Mouse (Mus musculus) stomach, embryonic 14.5 days (tissue): ENCODE data around the gene Rock2. TPM values are rescaled to one million over a fixed set of nuclear protein-coding genes. Genes with fewer than 3 reads are reported as not detected.

Source experiments
- ATAC-seq: fragments of 200-750 bp; cut with Nextera tagmentation; 2 replicates; pipeline ENCODE4 v1.8.0; 2017; ENCODE audit warnings: low read depth, moderate TSS enrichment; ENCODE audit not compliant: insufficient number of reproducible peaks, insufficient read depth, low FRiP score
- H3K27ac ChIP-seq: fragments of 300-500 bp; sonication (generic); 2 replicates; pipeline ENCODE4 v1.5.1; 2014; ENCODE audit warnings: mild to moderate bottlenecking, low read length, moderate library complexity, mixed read lengths
- H3K27me3 ChIP-seq: fragments of 300-500 bp; sonication (generic); 2 replicates; pipeline ENCODE4 v1.6.1; 2014; ENCODE audit warnings: low read length, control low read depth, mixed read lengths; ENCODE audit not compliant: control insufficient read depth, insufficient read depth
- H3K36me3 ChIP-seq: fragments of 300-500 bp; sonication (generic); 2 replicates; pipeline ENCODE4 v1.6.1; 2014; ENCODE audit warnings: mild to moderate bottlenecking, control low read depth, low read length, moderate library complexity, mixed read lengths; ENCODE audit not compliant: control insufficient read depth, insufficient read depth
- H3K4me1 ChIP-seq: fragments of 300-500 bp; sonication (generic); 2 replicates; pipeline ENCODE4 v1.6.1; 2014; ENCODE audit warnings: low read length, control low read depth, mixed read lengths; ENCODE audit not compliant: control insufficient read depth, insufficient read depth
- H3K4me2 ChIP-seq: fragments of 300-500 bp; sonication (generic); replicated peaks from 2 replicates; pipeline ENCODE4 v1.6.1; 2014; ENCODE audit warnings: low read depth, low read length, control low read depth
- H3K4me3 ChIP-seq: fragments of 300-500 bp; sonication (generic); 2 replicates; pipeline ENCODE4 v1.5.1; 2014; ENCODE audit warnings: low read depth, low read length, control low read depth
- H3K9ac ChIP-seq: fragments of 300-500 bp; sonication (generic); replicated peaks from 2 replicates; pipeline ENCODE4 v1.6.1; 2014; ENCODE audit warnings: low read depth, mild to moderate bottlenecking, control low read depth, low read length, moderate library complexity, mixed read lengths
- H3K9me3 ChIP-seq: fragments of 300-500 bp; sonication (generic); 2 replicates; pipeline ENCODE4 v1.6.1; 2016; ENCODE audit warnings: low read depth, low read length, control low read depth; ENCODE audit not compliant: control insufficient read depth
- WGBS: fragments of 180-500 bp; shearing (Covaris S2); extraction: QIAGEN DNeasy Blood & Tissue Kit; methylation state at CpG from one replicate; pipeline ENCODE4 v1.1.7; 2014; 5-methylcytosine and 5-hydroxymethylcytosine counted together
- polyA plus RNA-seq: library from polyadenylated mRNA; unstranded; fragments of >200 nt; fragmentation: Nextera tagmentation; extraction: Ambion mirVana; gene quantifications from 2 replicates; pipeline ENCODE4 v1.2.1, GENCODE M21; 2014

The Rock2 gene
- polyA plus RNA-seq, 1 experiment from 2014 or later: 25.5 TPM

DNA sequence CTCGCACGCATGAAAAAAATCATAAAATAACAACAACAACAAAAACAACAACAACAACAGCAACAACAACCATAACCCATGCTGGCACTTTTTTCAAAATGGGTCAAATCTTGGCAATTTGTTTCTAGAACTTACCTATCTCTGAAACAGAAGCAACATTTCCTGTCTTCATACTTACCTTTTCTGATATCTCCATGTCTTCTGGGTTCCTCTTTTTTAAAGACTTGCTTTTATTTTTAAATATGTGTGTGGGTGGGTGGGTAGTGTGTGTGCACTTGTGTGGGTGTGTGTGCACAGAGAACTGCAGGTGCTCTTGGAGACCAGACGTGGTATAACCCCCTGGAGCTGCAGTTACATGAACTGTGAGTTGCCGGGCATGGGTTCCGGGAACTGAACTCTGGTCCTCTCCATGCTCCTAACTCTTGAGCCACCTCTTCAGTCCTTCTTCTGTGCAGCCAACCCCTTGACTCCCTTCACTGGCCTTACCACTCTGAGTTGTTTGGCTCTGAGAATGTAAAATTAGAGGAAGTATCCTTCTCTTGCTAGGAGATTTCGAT lies 129.9 kb downstream of the Rock2 start:
- H3K27me3 ChIP-seq: no peaks in the 10 kb centered on the region
- H3K4me2 ChIP-seq: no peak overlapping the region
- no peaks in the 10 kb centered on the region for H3K4me1 ChIP-seq
- no peaks in the 10 kb centered on the region for H3K9me3 ChIP-seq
- H3K36me3 ChIP-seq: no peaks in the 10 kb centered on the region
- H3K27ac ChIP-seq: no peak overlapping the region
- 87% methylated on average over 6 of the region's 6 CpGs for WGBS
- no peak overlapping the region for H3K9ac ChIP-seq
- ATAC-seq: no peak
- no peak overlapping the region for H3K4me3 ChIP-seq

DNA sequence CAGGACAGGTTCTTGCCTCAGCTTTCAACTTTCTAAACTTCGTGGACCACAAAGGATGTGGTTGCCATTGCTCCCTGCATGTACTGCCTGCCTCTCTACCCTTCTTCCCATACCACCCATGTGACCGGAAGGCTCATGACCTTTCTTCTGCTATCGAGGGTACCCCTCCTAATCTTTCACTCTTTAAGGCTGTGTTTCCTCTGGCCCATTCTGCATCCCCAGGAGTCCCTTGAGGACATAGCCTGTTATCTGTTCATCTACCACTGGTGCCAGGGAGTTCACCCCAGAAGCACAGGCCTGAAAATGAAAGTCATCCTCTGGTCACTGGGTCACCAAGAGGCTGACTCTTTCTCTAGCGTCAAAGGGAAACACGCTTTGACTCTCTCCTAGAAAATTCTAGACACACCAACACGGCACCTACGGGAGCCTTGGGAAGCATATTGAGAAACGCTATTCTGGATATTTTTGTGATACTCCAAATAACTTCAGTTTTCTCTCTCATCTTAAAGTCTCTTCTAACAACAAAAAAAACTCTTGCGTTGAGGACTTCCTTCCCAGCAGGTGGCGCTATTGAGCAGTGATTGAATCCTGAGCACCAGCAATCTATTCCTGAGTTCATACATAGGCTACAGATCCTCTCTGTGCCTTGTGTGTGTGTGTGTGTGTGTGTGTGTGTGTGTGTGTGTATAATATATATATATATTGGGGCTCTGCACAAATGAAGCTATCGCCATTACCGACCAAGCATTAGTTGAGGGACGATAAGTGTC lies 138.2 kb downstream of the Rock2 start:
- Histone ChIP-seq H3K4me2 (no peak overlapping the region), H3K9ac (no peak overlapping the region), H3K36me3 (no peaks in the 10 kb centered on the region), H3K4me3 (no peak overlapping the region), H3K27ac (no peak overlapping the region), H3K27me3 (no peaks in the 10 kb centered on the region), H3K4me1 (no peaks in the 10 kb centered on the region), H3K9me3 (no peaks in the 10 kb centered on the region)
- 39% methylated on average over 13 of the region's 13 CpGs for WGBS
- ATAC-seq: no peak

DNA sequence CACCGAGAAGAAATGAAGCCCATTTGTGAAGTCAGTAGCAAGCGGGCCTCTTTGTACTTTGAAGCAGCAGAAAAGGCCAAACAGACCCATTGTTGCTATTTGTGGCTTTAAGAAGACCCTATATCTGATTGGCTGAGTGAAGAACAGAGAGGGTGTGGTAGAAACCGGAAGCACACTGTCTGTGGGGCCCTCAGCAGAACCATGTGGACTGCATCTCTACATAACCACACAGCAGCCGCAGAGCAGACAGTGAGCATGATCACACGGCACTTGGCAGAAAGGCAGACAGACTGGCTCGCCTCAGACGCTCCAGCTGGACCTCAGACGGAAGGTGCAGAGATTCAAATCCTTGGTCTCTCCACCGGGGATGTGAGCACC lies 138.8 kb downstream of the Rock2 start:
- H3K27ac ChIP-seq: no peak overlapping the region
- H3K27me3 ChIP-seq: no peaks in the 10 kb centered on the region
- no peaks in the 10 kb centered on the region for H3K9me3 ChIP-seq
- ATAC-seq: no peak
- no peak overlapping the region for H3K4me3 ChIP-seq
- H3K4me1 ChIP-seq: no peaks in the 10 kb centered on the region
- no peaks in the 10 kb centered on the region for H3K36me3 ChIP-seq
- H3K9ac ChIP-seq: no peak overlapping the region
- H3K4me2 ChIP-seq: no peak overlapping the region
- 64% methylated on average over 9 of the region's 9 CpGs for WGBS

DNA sequence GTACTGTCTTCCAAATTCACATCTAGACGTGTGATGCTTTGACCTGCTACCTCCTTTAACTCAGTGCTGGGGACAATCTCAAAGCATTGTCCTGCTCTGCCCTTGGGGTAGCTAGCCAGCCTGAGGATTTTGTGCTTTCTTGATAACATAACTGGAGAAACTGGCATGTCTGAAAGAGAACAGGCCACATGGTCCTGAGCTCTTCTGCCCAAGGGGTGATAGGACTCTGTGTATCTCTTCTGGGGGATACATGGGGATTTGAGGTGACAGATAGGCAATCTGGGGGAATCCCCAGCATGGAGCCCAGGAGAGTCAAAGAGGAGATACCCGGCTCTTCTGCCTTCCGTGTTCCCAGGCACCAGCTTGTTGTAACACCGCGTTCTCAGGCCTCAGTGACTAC lies 140.0 kb downstream of the Rock2 start:
- Histone ChIP-seq H3K36me3 (no peaks in the 10 kb centered on the region), H3K9me3 (no peaks in the 10 kb centered on the region), H3K9ac (no peak overlapping the region), H3K4me1 (no peaks in the 10 kb centered on the region), H3K4me2 (no peak overlapping the region), H3K27me3 (no peaks in the 10 kb centered on the region), H3K4me3 (no peak overlapping the region), H3K27ac (no peak overlapping the region)
- 87% methylated on average over 5 of the region's 5 CpGs for WGBS
- no peak for ATAC-seq

DNA sequence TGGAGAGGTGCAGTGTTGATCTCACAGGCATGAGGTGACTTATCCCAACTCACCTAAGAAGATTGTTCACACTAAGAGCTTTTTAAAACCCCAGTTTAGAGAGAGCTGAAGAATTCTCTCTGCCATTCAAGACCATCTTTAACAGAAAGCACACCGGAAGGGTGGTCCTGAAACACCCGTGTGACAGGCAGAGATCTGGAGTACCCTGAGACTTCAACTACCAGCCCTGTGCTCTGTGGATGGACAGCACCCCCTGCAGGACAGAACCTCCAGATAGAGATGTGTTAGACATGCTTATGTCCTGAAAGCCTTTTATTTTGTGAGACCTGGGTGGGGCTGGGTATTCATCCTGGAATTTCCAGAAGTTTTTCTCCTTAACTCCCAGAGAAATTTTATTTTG lies 140.4 kb downstream of the Rock2 start:
- no peak overlapping the region for H3K4me2 ChIP-seq
- no peaks in the 10 kb centered on the region for H3K36me3 ChIP-seq
- 65% methylated on average over 2 of the region's 2 CpGs for WGBS
- ATAC-seq: no peak
- H3K9ac ChIP-seq: no peak overlapping the region
- H3K27ac ChIP-seq: no peak overlapping the region
- no peaks in the 10 kb centered on the region for H3K9me3 ChIP-seq
- H3K4me1 ChIP-seq: no peaks in the 10 kb centered on the region
- H3K4me3 ChIP-seq: no peak overlapping the region
- H3K27me3 ChIP-seq: no peaks in the 10 kb centered on the region

DNA sequence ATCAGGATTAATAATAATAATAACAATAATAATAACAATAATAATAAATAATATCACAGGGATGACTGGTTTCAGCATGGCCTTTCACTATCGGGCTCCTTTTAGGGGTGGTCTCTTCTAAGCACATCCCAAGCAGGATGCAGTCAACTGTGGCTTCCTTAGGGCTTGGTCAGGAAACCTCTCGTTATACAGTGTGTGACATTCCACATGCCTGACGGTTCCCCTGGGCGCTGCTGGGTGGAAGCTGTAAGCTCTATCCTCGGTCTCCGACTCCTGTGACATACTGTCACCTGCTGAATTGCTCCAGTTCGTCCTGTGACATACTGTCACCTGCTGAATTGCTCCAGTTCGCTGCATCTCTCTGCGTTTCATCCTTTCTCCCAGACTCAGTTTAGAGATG lies 141.8 kb downstream of the Rock2 start:
- H3K9me3 ChIP-seq: no peaks in the 10 kb centered on the region
- WGBS: 67% methylated on average over 9 of the region's 9 CpGs
- no peaks in the 10 kb centered on the region for H3K27me3 ChIP-seq
- no peak overlapping the region for H3K9ac ChIP-seq
- no peak overlapping the region for H3K4me3 ChIP-seq
- H3K4me2 ChIP-seq: no peak overlapping the region
- H3K36me3 ChIP-seq: no peaks in the 10 kb centered on the region
- no peak for ATAC-seq
- no peak overlapping the region for H3K27ac ChIP-seq
- no peaks in the 10 kb centered on the region for H3K4me1 ChIP-seq

DNA sequence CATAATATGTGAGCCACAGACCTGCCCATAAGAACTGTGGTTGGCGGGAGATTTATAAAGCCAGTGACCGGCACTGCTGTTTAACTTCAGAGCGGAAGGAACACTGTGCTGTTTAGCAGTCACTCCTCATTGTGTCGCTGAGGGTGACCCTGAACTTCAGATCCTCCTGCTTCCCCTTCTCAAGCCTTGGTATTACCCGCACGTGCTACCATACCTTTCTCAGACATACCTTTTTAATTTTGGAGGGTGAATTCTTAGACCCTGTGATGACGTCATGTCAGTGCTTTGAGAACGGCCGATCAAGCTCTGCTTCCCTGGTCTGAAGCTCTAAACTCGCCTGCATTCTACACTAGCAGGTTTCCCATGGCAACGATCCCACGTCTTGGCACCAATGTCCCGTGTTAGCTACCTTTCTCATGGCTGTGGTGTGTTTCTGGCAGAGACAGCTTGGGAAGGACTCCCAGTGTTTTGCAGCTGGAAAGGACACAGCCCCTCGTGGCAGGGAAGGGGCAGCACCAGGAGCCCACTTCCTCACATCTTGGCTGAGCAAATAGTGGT lies 142.4 kb downstream of the Rock2 start:
- Histone ChIP-seq H3K36me3 (no peaks in the 10 kb centered on the region), H3K4me3 (no peak overlapping the region), H3K27me3 (no peaks in the 10 kb centered on the region), H3K27ac (no peak overlapping the region), H3K9me3 (no peaks in the 10 kb centered on the region), H3K4me2 (no peak overlapping the region), H3K9ac (no peak overlapping the region), H3K4me1 (no peaks in the 10 kb centered on the region)
- WGBS: 64% methylated on average over 14 of the region's 14 CpGs
- ATAC-seq: no peak
